18 mouse cellular contexts compared by ENCODE assay signal in genomic region chr9:82709411-82709983, GRCm38 (mm10).
DNase-seq lines count a peak whose midpoint lies in the region; ATAC-seq and TF ChIP-seq lines count a peak whose summit lies in the region.
"Had no signal": no experiment of that assay in that cellular context is flagged by ENCODE, and none has a peak within 500 bp of the region (broad histone marks: within the 10 kb centered on the region; RNA-seq: fewer than 3 reads in every experiment).

No protein-coding gene starts in this region.

- dilution Hi-C loops in CH12.LX (cut with MboI; ENCODE audit: extremely low pct_ligation_motif_present, extremely low pct_unique_long_range_greater_than_20kb, low sequenced_read_pairs) = no loop called here

- no peaks in the 10 kb centered on the region for H3K79me2 ChIP-seq in CH12.LX (replicated peaks; ENCODE audit: control insufficient read depth, extremely low read depth, insufficient read depth, poor library complexity, severe bottlenecking)

- DNase-seq in hindbrain, embryonic 11.5 days (ENCODE audit: low spot score) = peak; percentile 14
- no peak for DNase-seq in CH12.LX (ENCODE audit: extremely low read depth)
- peak; percentile 16 for DNase-seq in embryo, embryonic 10.5 days (ENCODE audit: low spot score)
- no peak for DNase-seq in left cerebral cortex, postnatal 36 days (ENCODE audit: low spot score in 2 of 2)
- DNase-seq in kidney, postnatal 36 days = no peak
- no peak for DNase-seq in yolk sac, embryonic 10.5 days (ENCODE audit: low spot score)
- DNase-seq: B cell, adult 2 months; cerebellum, adult 8-10 months; gastrocnemius, postnatal 25 days; lung, adult 18-20 months; thymus, postnatal 14 days had no signal

- 45% methylated on average over 2 of the region's 2 CpGs for WGBS in hindbrain, embryonic 11.5 days
- 45% methylated on average over 2 of the region's 2 CpGs for WGBS in hindbrain, embryonic 13.5 days
- WGBS in limb, embryonic 13.5 days = 70% methylated on average over 2 of the region's 2 CpGs

- no peak for TF ChIP-seq POLR2A in CH12.LX (IDR thresholded peaks at IDR 0.05; ENCODE audit: low read depth, low read length)

- no peaks in the 10 kb centered on the region for H3K36me3 ChIP-seq in hindbrain, embryonic 11.5 days (ENCODE audit: control insufficient read depth, insufficient read depth, low read length)
- no peaks in the 10 kb centered on the region for H3K36me3 ChIP-seq in hindbrain, embryonic 13.5 days
- H3K36me3 ChIP-seq in CH12.LX (replicated peaks in 1 of 2; ENCODE audit: control insufficient read depth in 1 of 2, insufficient read depth in 1 of 2, low read length in 1 of 2) = no peaks in the 10 kb centered on the region
- H3K36me3 ChIP-seq in limb, embryonic 13.5 days = no peaks in the 10 kb centered on the region
- H3K36me3 ChIP-seq: heart, embryonic 15.5 days; intestine, embryonic 15.5 days; kidney, embryonic 15.5 days had no signal

- intact Hi-C loops in left cerebral cortex, postnatal 36 days (cut with DNase I) = no loop called here

- TF ChIP-seq CTCF in CH12.LX (conservative IDR thresholded peaks at IDR 0.05 in 1 of 2, IDR thresholded peaks at IDR 0.05 in 1 of 2; ENCODE audit: low read depth in 2 of 2, low read length in 2 of 2) = no peak

- H3K4me1 ChIP-seq in hindbrain, embryonic 11.5 days (replicated peaks; ENCODE audit: control insufficient read depth, insufficient read depth, low read length) = no peaks in the 10 kb centered on the region
- H3K4me1 ChIP-seq in hindbrain, embryonic 13.5 days (replicated peaks) = no peaks in the 10 kb centered on the region
- peaks cover 3 to 29% of the 10 kb centered on the region in 2 experiments; a peak in 3 of 4 replicates for H3K4me1 ChIP-seq in CH12.LX (ENCODE audit: control insufficient read depth in 1 of 2, insufficient read depth in 2 of 2)
- peaks cover 12% of the 10 kb centered on the region for H3K4me1 ChIP-seq in limb, embryonic 13.5 days
- H3K4me1 ChIP-seq: heart, embryonic 15.5 days; intestine, embryonic 15.5 days; kidney, embryonic 15.5 days; megakaryocyte, embryonic 14.5 days had no signal

- no peak for TF ChIP-seq RAD21 in CH12.LX (IDR thresholded peaks at IDR 0.05; ENCODE audit: low read depth, low read length)

- H3K9ac ChIP-seq in hindbrain, embryonic 11.5 days (ENCODE audit: low read depth, low read length) = no peak overlapping the region
- H3K9ac ChIP-seq in hindbrain, embryonic 13.5 days = no peak overlapping the region
- H3K9ac ChIP-seq in CH12.LX (ENCODE audit: insufficient read depth, low read depth) = peak overlapping the region; percentile 65
- H3K9ac ChIP-seq in limb, embryonic 13.5 days = no peak overlapping the region
- H3K9ac ChIP-seq: heart, embryonic 15.5 days; intestine, embryonic 15.5 days; kidney, embryonic 15.5 days had no signal

- H3K27me3 ChIP-seq in hindbrain, embryonic 11.5 days (ENCODE audit: control insufficient read depth, insufficient read depth, low read length) = no peaks in the 10 kb centered on the region
- H3K27me3 ChIP-seq in hindbrain, embryonic 13.5 days = no peaks in the 10 kb centered on the region
- no peaks in the 10 kb centered on the region for H3K27me3 ChIP-seq in CH12.LX (replicated peaks)
- H3K27me3 ChIP-seq in limb, embryonic 13.5 days = no peaks in the 10 kb centered on the region
- H3K27me3 ChIP-seq: heart, embryonic 15.5 days; intestine, embryonic 15.5 days; kidney, embryonic 15.5 days; megakaryocyte, embryonic 14.5 days had no signal

- in situ Hi-C loops in CH12.LX (cut with MboI; ENCODE audit: low pct_ligation_motif_present, low pct_unique_long_range_greater_than_20kb, low sequenced_read_pairs) = no loop called here

- no peak overlapping the region for H3K27ac ChIP-seq in hindbrain, embryonic 11.5 days (ENCODE audit: low read depth, low read length)
- H3K27ac ChIP-seq in hindbrain, embryonic 13.5 days = no peak overlapping the region
- H3K27ac ChIP-seq in CH12.LX (ENCODE audit: insufficient read depth, low read depth) = peak overlapping the region; percentile 90
- H3K27ac ChIP-seq in limb, embryonic 13.5 days = no peak overlapping the region
- H3K27ac ChIP-seq: heart, embryonic 15.5 days; intestine, embryonic 15.5 days; kidney, embryonic 15.5 days had no signal

- H3K9me3 ChIP-seq in hindbrain, embryonic 11.5 days (ENCODE audit: control insufficient read depth, low read length) = no peaks in the 10 kb centered on the region
- H3K9me3 ChIP-seq in hindbrain, embryonic 13.5 days = no peaks in the 10 kb centered on the region
- no peaks in the 10 kb centered on the region for H3K9me3 ChIP-seq in CH12.LX (replicated peaks; ENCODE audit: low read length)
- no peaks in the 10 kb centered on the region for H3K9me3 ChIP-seq in limb, embryonic 13.5 days
- H3K9me3 ChIP-seq: heart, embryonic 15.5 days; intestine, embryonic 15.5 days; kidney, embryonic 15.5 days; megakaryocyte, embryonic 14.5 days had no signal

- H3K4me3 ChIP-seq in hindbrain, embryonic 11.5 days (ENCODE audit: low read depth, low read length) = no peak overlapping the region
- no peak overlapping the region for H3K4me3 ChIP-seq in hindbrain, embryonic 13.5 days
- peak overlapping the region; percentile 27 to 52 (median 46) for H3K4me3 ChIP-seq in CH12.LX (replicated peaks in 1 of 3; ENCODE audit: low read depth in 2 of 3, low read length in 2 of 3, poor library complexity in 1 of 3)
- H3K4me3 ChIP-seq in limb, embryonic 13.5 days = no peak overlapping the region
- H3K4me3 ChIP-seq: heart, embryonic 15.5 days; intestine, embryonic 15.5 days; kidney, embryonic 15.5 days; megakaryocyte, embryonic 14.5 days had no signal

- TF ChIP-seq EP300 in CH12.LX (IDR thresholded peaks at IDR 0.05; ENCODE audit: low read length) = no peak; the same call in 1 of the 2 replicates

- no peak overlapping the region for H3K4me2 ChIP-seq in hindbrain, embryonic 11.5 days (replicated peaks; ENCODE audit: low read depth, low read length)
- H3K4me2 ChIP-seq in hindbrain, embryonic 13.5 days = no peak overlapping the region
- H3K4me2 ChIP-seq in CH12.LX (ENCODE audit: insufficient read depth, low read depth, poor library complexity, severe bottlenecking) = peak overlapping the region; percentile 98
- H3K4me2 ChIP-seq in limb, embryonic 13.5 days (replicated peaks) = peak overlapping the region; percentile 25
- H3K4me2 ChIP-seq: heart, embryonic 15.5 days; intestine, embryonic 15.5 days; kidney, embryonic 15.5 days; liver, embryonic 11.5 days had no signal

- ATAC-seq in hindbrain, embryonic 11.5 days (ENCODE audit: low FRiP score) = peak; percentile 76
- ATAC-seq in hindbrain, embryonic 13.5 days (ENCODE audit: low FRiP score) = no peak
- ATAC-seq in limb, embryonic 13.5 days (ENCODE audit: low FRiP score, low read depth) = no peak
- ATAC-seq: intestine, embryonic 15.5 days had no signal

TF ChIP-seq in CH12.LX, 34 proteins besides CTCF, POLR2A, EP300 and RAD21:
- no peak for TF ChIP-seq HCFC1 (IDR thresholded peaks at IDR 0.05; ENCODE audit: low read depth, low read length)
- TF ChIP-seq MAZ (IDR thresholded peaks at IDR 0.05; ENCODE audit: low read depth, low read length) = no peak
- TF ChIP-seq KAT2A (IDR thresholded peaks at IDR 0.05; ENCODE audit: insufficient replicate concordance, low read length) = no peak
- 0 out of 2 replicates have a peak, but pooled peaks have one; percentile 4 for TF ChIP-seq TBP (conservative IDR thresholded peaks at IDR 0.05; ENCODE audit: low read depth, low read length)
- TF ChIP-seq CHD2 (IDR thresholded peaks at IDR 0.05; ENCODE audit: low read length) = peak; percentile 70
- no peak for TF ChIP-seq MYC (IDR thresholded peaks at IDR 0.05; ENCODE audit: low read depth, low read length)
- TF ChIP-seq E2F4 (IDR thresholded peaks at IDR 0.05; ENCODE audit: insufficient replicate concordance, low read depth, low read length) = no peak
- TF ChIP-seq TCF12 (IDR thresholded peaks at IDR 0.05; ENCODE audit: low read depth, low read length) = no peak
- TF ChIP-seq BHLHE40 (IDR thresholded peaks at IDR 0.05; ENCODE audit: low read depth, low read length) = 0 out of 2 replicates have a peak, but pooled peaks have one; percentile 15
- TF ChIP-seq USF2 (conservative IDR thresholded peaks at IDR 0.05; ENCODE audit: low read depth, low read length) = no peak
- TF ChIP-seq ZNF384 (IDR thresholded peaks at IDR 0.05; ENCODE audit: low read depth, low read length) = peak; percentile 70; the same call in 1 of the 2 replicates

Comparison
In these comparisons a context has a peak if more than half of its experiments do, and no peak if none do; other contexts are left out.
1. DNase-seq: peak in hindbrain, embryonic 11.5 days (single experiment) and embryo, embryonic 10.5 days (single experiment); none in CH12.LX (single experiment), left cerebral cortex, postnatal 36 days (0 of 2), kidney, postnatal 36 days (0 of 2) and yolk sac, embryonic 10.5 days (single experiment).
2. H3K4me2 ChIP-seq: peak in CH12.LX (single experiment) and limb, embryonic 13.5 days (single experiment); none in hindbrain, embryonic 11.5 days (single experiment) and hindbrain, embryonic 13.5 days (single experiment).
3. H3K4me3 ChIP-seq: peak in CH12.LX (3 of 3); none in hindbrain, embryonic 11.5 days (single experiment), hindbrain, embryonic 13.5 days (single experiment) and limb, embryonic 13.5 days (single experiment).